ENCODE assay signal across 8 mouse cellular contexts in genomic region chr17:35739675-35740074, GRCm38 (mm10). TPM values are rescaled to one million over a fixed set of nuclear protein-coding genes. Genes with fewer than 3 reads are reported as not detected.
DNase-seq lines count a peak whose midpoint lies in the region; ATAC-seq and TF ChIP-seq lines count a peak whose summit lies in the region.

No protein-coding gene starts in this region.

- WGBS in hindbrain, embryonic 11.5 days: 19% methylated on average over 6 of the region's 6 CpGs
- WGBS in hindbrain, embryonic 16.5 days: 17% methylated on average over 6 of the region's 6 CpGs
- WGBS in intestine, postnatal 0 days: 10% methylated on average over 6 of the region's 6 CpGs
- 22% methylated on average over 6 of the region's 6 CpGs for WGBS in midbrain, embryonic 16.5 days
- 7% methylated on average over 6 of the region's 6 CpGs for WGBS in stomach, embryonic 16.5 days

- no peak overlapping the region for H3K4me2 ChIP-seq in hindbrain, embryonic 11.5 days (replicated peaks; ENCODE audit: low read depth, low read length)
- H3K4me2 ChIP-seq in hindbrain, embryonic 16.5 days (ENCODE audit: low read length): no peak overlapping the region
- H3K4me2 ChIP-seq in intestine, postnatal 0 days (replicated peaks; ENCODE audit: low read depth): no peak overlapping the region
- H3K4me2 ChIP-seq in midbrain, embryonic 16.5 days (ENCODE audit: low read length): no peak overlapping the region
- peak overlapping the region; percentile 21; the same call in 1 of the 2 replicates for H3K4me2 ChIP-seq in stomach, embryonic 16.5 days (ENCODE audit: low read depth, low read length)

- intact Hi-C loops in left cerebral cortex, postnatal 25 days (cut with DNase I): loop anchor here (2.0 to 5.0 kb wide), 3 partner anchors 83 to 157 kb away; partner anchors contain the start of gene Flot1

- H3K27ac ChIP-seq in hindbrain, embryonic 11.5 days (ENCODE audit: low read depth, low read length): no peak overlapping the region
- H3K27ac ChIP-seq in hindbrain, embryonic 16.5 days (ENCODE audit: low read depth, low read length): no peak overlapping the region
- no peak overlapping the region for H3K27ac ChIP-seq in intestine, postnatal 0 days (ENCODE audit: low read depth, low read length)
- H3K27ac ChIP-seq in midbrain, embryonic 16.5 days (ENCODE audit: low read length): no peak overlapping the region
- no peak overlapping the region for H3K27ac ChIP-seq in stomach, embryonic 16.5 days (ENCODE audit: low read length)

- H3K36me3 ChIP-seq in hindbrain, embryonic 11.5 days (ENCODE audit: control insufficient read depth, insufficient read depth, low read length): no peaks in the 10 kb centered on the region
- H3K36me3 ChIP-seq in hindbrain, embryonic 16.5 days (ENCODE audit: control insufficient read depth, insufficient read depth, low read length): no peaks in the 10 kb centered on the region
- H3K36me3 ChIP-seq in intestine, postnatal 0 days (ENCODE audit: control insufficient read depth, insufficient read depth): no peaks in the 10 kb centered on the region
- no peaks in the 10 kb centered on the region for H3K36me3 ChIP-seq in midbrain, embryonic 16.5 days (ENCODE audit: control insufficient read depth, insufficient read depth, low read length)
- no peaks in the 10 kb centered on the region for H3K36me3 ChIP-seq in stomach, embryonic 16.5 days (ENCODE audit: control insufficient read depth, insufficient read depth, low read length)

- H3K27me3 ChIP-seq in hindbrain, embryonic 11.5 days (ENCODE audit: control insufficient read depth, insufficient read depth, low read length): no peaks in the 10 kb centered on the region
- H3K27me3 ChIP-seq in hindbrain, embryonic 16.5 days (replicated peaks; ENCODE audit: control insufficient read depth, insufficient read depth, low read length): no peaks in the 10 kb centered on the region
- no peaks in the 10 kb centered on the region for H3K27me3 ChIP-seq in intestine, postnatal 0 days (replicated peaks; ENCODE audit: control insufficient read depth, insufficient read depth, low read length)
- no peaks in the 10 kb centered on the region for H3K27me3 ChIP-seq in midbrain, embryonic 16.5 days (ENCODE audit: control insufficient read depth, insufficient read depth, low read depth, low read length)
- H3K27me3 ChIP-seq in stomach, embryonic 16.5 days (ENCODE audit: control insufficient read depth, insufficient read depth, low read length): no peaks in the 10 kb centered on the region

- TF ChIP-seq CTCF in intestine, postnatal 0 days (IDR thresholded peaks at IDR 0.05; ENCODE audit: low read depth): peak; percentile 98

- DNase-seq in hindbrain, embryonic 11.5 days (ENCODE audit: low spot score): peak; percentile 82
- DNase-seq in cerebellum, adult 9-11 months: peak; percentile 89
- DNase-seq in gastrocnemius, adult 8-10 months (ENCODE audit: low spot score in 2 of 2): peak; percentile 79 to 88
- peak; percentile 92 to 95 for DNase-seq in left cerebral cortex, postnatal 25 days (ENCODE audit: low spot score in 2 of 2)

- no peak overlapping the region for H3K9ac ChIP-seq in hindbrain, embryonic 11.5 days (ENCODE audit: low read depth, low read length)
- no peak overlapping the region for H3K9ac ChIP-seq in hindbrain, embryonic 16.5 days (ENCODE audit: low read depth, low read length)
- H3K9ac ChIP-seq in intestine, postnatal 0 days (ENCODE audit: low read depth, low read length): no peak overlapping the region
- no peak overlapping the region for H3K9ac ChIP-seq in midbrain, embryonic 16.5 days (ENCODE audit: low read depth, low read length)
- peak overlapping the region; percentile 28; the same call in 1 of the 2 replicates for H3K9ac ChIP-seq in stomach, embryonic 16.5 days (ENCODE audit: low read length)

- H3K4me1 ChIP-seq in hindbrain, embryonic 11.5 days (replicated peaks; ENCODE audit: control insufficient read depth, insufficient read depth, low read length): no peaks in the 10 kb centered on the region
- H3K4me1 ChIP-seq in hindbrain, embryonic 16.5 days (ENCODE audit: control insufficient read depth, insufficient read depth, low read depth, low read length): no peaks in the 10 kb centered on the region; the same call in 1 of the 2 replicates
- no peaks in the 10 kb centered on the region for H3K4me1 ChIP-seq in intestine, postnatal 0 days (replicated peaks; ENCODE audit: control insufficient read depth, insufficient read depth, low read length)
- no peaks in the 10 kb centered on the region for H3K4me1 ChIP-seq in midbrain, embryonic 16.5 days (ENCODE audit: control insufficient read depth, insufficient read depth, low read length)
- H3K4me1 ChIP-seq in stomach, embryonic 16.5 days (ENCODE audit: control insufficient read depth, insufficient read depth, low read length): peaks cover 6% of the 10 kb centered on the region; the same call in 1 of the 2 replicates

- no peak for ATAC-seq in hindbrain, embryonic 11.5 days (ENCODE audit: low FRiP score)
- no peak for ATAC-seq in hindbrain, embryonic 16.5 days
- ATAC-seq in intestine, postnatal 0 days: no peak
- ATAC-seq in midbrain, embryonic 16.5 days: 0 out of 2 replicates have a peak, but pooled peaks have one; percentile 33
- no peak for ATAC-seq in stomach, embryonic 16.5 days (ENCODE audit: insufficient read depth, low FRiP score)

- H3K9me3 ChIP-seq in hindbrain, embryonic 11.5 days (ENCODE audit: control insufficient read depth, low read length): no peaks in the 10 kb centered on the region
- no peaks in the 10 kb centered on the region for H3K9me3 ChIP-seq in hindbrain, embryonic 16.5 days (ENCODE audit: control insufficient read depth, low read length)
- no peaks in the 10 kb centered on the region for H3K9me3 ChIP-seq in intestine, postnatal 0 days (ENCODE audit: control insufficient read depth)
- no peaks in the 10 kb centered on the region for H3K9me3 ChIP-seq in midbrain, embryonic 16.5 days (replicated peaks; ENCODE audit: control insufficient read depth, low read length, poor library complexity, severe bottlenecking)
- no peaks in the 10 kb centered on the region for H3K9me3 ChIP-seq in stomach, embryonic 16.5 days (replicated peaks; ENCODE audit: control insufficient read depth, low read length)

- H3K4me3 ChIP-seq in hindbrain, embryonic 11.5 days (ENCODE audit: low read depth, low read length): no peak overlapping the region
- H3K4me3 ChIP-seq in hindbrain, embryonic 16.5 days (ENCODE audit: low read length): no peak overlapping the region
- H3K4me3 ChIP-seq in intestine, postnatal 0 days (ENCODE audit: low read depth, low read length): no peak overlapping the region
- no peak overlapping the region for H3K4me3 ChIP-seq in midbrain, embryonic 16.5 days (ENCODE audit: low read depth, low read length)
- no peak overlapping the region for H3K4me3 ChIP-seq in stomach, embryonic 16.5 days (replicated peaks; ENCODE audit: low read length)

RNA-seq across cellular contexts. Expression of gene Ddr1, which starts 35.3 kb away (rescaled TPM):
- polyA plus RNA-seq in hindbrain, embryonic 11.5 days (2014; fragmentation: Nextera tagmentation; extraction: Ambion mirVana): 69.9 and 78.8 TPM in 2 replicates
- polyA plus RNA-seq in hindbrain, embryonic 16.5 days (2015; fragmentation: Nextera tagmentation; extraction: Ambion mirVana): 87.1 and 106 TPM in 2 replicates
- total RNA-seq in gastrocnemius, adult 8-10 months (2022): 10 to 100 TPM; 13.7 to 20.0 (median 15.9) TPM
- 27.8 and 30.0 TPM in 2 replicates for polyA plus RNA-seq in intestine, postnatal 0 days (2015; fragmentation: Nextera tagmentation; extraction: Ambion mirVana)
- 10 to 100 TPM; 51.9 to 55.4 TPM for total RNA-seq in left cerebral cortex, postnatal 25 days (2021)
- polyA plus RNA-seq in midbrain, embryonic 16.5 days (2015; fragmentation: Nextera tagmentation; extraction: Ambion mirVana): 87.8 and 103 TPM in 2 replicates
- 81.5 and 86.5 TPM in 2 replicates for polyA plus RNA-seq in stomach, embryonic 16.5 days (2015; fragmentation: Nextera tagmentation; extraction: Ambion mirVana)
